Mouse (Mus musculus): ENCODE results near the gene Gm2431.
"Not testable (repeated sequence)": the region's sequence is repeated elsewhere in the genome, so short reads cannot be mapped to it uniquely, and the experiment has no call there.

DNA sequence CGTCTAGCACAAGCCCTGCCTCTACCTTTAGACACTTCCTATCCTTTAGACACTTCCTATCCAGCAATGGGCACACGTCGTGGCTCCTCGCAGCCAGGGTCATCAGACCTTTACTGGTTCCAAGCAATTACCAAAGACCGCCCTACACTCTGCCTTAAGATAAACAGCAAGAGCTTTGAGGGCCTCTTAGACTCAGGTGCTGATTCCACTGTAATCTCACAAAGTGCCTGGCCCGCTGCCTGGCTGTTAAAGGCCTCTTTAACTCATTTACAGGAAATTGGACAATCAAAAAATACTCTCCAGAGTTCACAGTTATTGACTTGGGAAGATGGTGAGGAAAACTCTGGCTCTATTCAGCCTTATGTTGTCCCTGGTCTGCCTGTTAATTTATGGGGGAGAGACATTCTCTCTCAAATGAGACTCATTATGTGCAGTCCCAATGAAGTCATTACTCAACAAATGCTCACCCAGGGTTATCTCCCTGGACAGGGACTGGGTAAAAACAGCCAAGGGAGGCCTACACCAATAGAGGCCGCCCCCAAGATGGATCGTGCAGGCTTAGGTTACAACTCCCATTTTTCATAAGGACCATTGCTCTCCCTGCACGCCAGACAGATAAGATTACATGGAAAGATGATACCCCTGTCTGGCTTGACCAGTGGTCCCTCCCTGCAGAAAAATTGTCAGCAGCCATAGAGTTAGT is 27.9 kb upstream of the Gm2431 start:
- TF ChIP-seq POLR2A (IDR thresholded peaks at IDR 0.05; ENCODE audit: control insufficient read depth, extremely low read depth, insufficient read depth, low read length, poor library complexity); CTCF (IDR thresholded peaks at IDR 0.05; ENCODE audit: borderline replicate concordance, control insufficient read depth, extremely low read depth, insufficient read depth, low read length, poor library complexity): not testable (repeated sequence)

Data from thymus, adult 2 months (tissue).